Mouse (Mus musculus) liver, postnatal 0 days (tissue): ENCODE results near the gene Oosp3. TPM values are rescaled to one million over a fixed set of nuclear protein-coding genes. Genes with fewer than 3 reads are reported as not detected.
A peak's percentile ranks its signal among the peaks of the same experiment; 100 is the strongest.

Source experiments
- ATAC-seq: fragments of 200-750 bp; cut with Nextera tagmentation; 2 replicates; pipeline ENCODE4 v1.8.0; 2017; ENCODE audit warnings: mild to moderate bottlenecking, moderate library complexity
- DNase-seq: peaks from one replicate; pipeline ENCODE4 v3.0.0-alpha.2; 2016
- H3K27ac ChIP-seq: fragments of 300-500 bp; sonication (generic); 2 replicates; pipeline ENCODE4 v1.5.1; 2014; ENCODE audit warnings: antibody characterized with exemption, moderate library complexity, mild to moderate bottlenecking, low read depth
- H3K27me3 ChIP-seq: fragments of 300-500 bp; sonication (generic); 2 replicates; pipeline ENCODE4 v1.6.1; 2014; ENCODE audit warnings: low read length, control low read depth, mixed read lengths; ENCODE audit not compliant: insufficient read depth
- H3K36me3 ChIP-seq: fragments of 300-500 bp; sonication (generic); replicated peaks from 2 replicates; pipeline ENCODE4 v1.6.1; 2014; ENCODE audit warnings: mild to moderate bottlenecking, control low read depth, low read length, moderate library complexity, mixed read lengths; ENCODE audit not compliant: insufficient read depth
- H3K4me1 ChIP-seq: fragments of 300-500 bp; sonication (generic); 2 replicates; pipeline ENCODE4 v1.6.1; 2014; ENCODE audit warnings: antibody characterized with exemption, mild to moderate bottlenecking, control low read depth; ENCODE audit not compliant: insufficient read depth
- H3K4me2 ChIP-seq: fragments of 300-500 bp; sonication (generic); 2 replicates; pipeline ENCODE4 v1.6.1; 2014; ENCODE audit warnings: low read depth, mild to moderate bottlenecking, low read length, moderate library complexity, mixed read lengths
- H3K4me3 ChIP-seq: fragments of 300-500 bp; sonication (generic); 2 replicates; pipeline ENCODE4 v1.5.1; 2014; ENCODE audit warnings: low read depth, low read length
- H3K9ac ChIP-seq: fragments of 300-500 bp; sonication (generic); replicated peaks from 2 replicates; pipeline ENCODE4 v1.6.1; 2014; ENCODE audit warnings: mild to moderate bottlenecking, moderate library complexity
- H3K9me3 ChIP-seq: fragments of 300-500 bp; sonication (generic); 2 replicates; pipeline ENCODE4 v1.6.1; 2016; ENCODE audit warnings: mild to moderate bottlenecking, control low read depth, low read length, mixed read lengths
- CTCF ChIP-seq: sonication (generic); IDR thresholded peaks from 2 replicates; pipeline ENCODE4 v1.5.1; 2016; ENCODE audit warnings: antibody characterized with exemption, low read depth
- EP300 ChIP-seq: IDR thresholded peaks from 2 replicates; pipeline ENCODE4 v1.6.1; 2016; ENCODE audit warnings: antibody characterized with exemption, low read depth, mild to moderate bottlenecking
- WGBS: fragments of 180-500 bp; shearing (Covaris S2); extraction: QIAGEN DNeasy Blood & Tissue Kit; methylation state at CpG from one replicate; pipeline ENCODE4 v1.1.7; 2014; ENCODE audit not compliant: insufficient replicate concordance; 5-methylcytosine and 5-hydroxymethylcytosine counted together
- polyA plus RNA-seq: library from polyadenylated mRNA; unstranded; fragments of >200 nt; fragmentation: Nextera tagmentation; extraction: Ambion mirVana; gene quantifications from 2 replicates; pipeline ENCODE4 v1.2.1, GENCODE M21; 2015

Oosp3 gene
- polyA plus RNA-seq, 1 experiment from 2014 or later = not detected

DNA sequence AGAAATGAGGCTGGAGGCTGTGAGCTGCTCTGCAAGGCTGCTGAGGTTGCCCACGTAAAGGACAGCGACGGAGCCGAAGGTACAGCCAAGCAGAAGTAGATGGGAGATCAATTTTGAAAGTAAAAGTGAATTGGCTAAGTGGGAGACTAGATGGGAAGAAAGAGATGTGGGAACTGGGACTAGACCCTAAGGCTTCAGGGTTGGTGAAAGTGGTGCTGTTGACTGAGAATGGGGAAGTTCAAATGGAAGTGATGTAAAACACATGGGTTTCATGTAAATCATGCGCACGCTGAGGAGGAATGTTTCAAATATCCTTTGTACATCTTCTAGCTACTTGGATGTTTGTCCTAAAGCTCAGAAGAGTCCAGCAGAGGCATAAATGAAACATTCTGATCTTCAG, 1.5 kb downstream of the Oosp3 start:
- no peak for TF ChIP-seq EP300
- no peak for TF ChIP-seq CTCF
- ATAC-seq = no peak
- Histone ChIP-seq H3K9ac (no peak overlapping the region), H3K36me3 (no peaks in the 10 kb centered on the region), H3K27me3 (no peaks in the 10 kb centered on the region), H3K4me2 (no peak overlapping the region), H3K4me1 (no peaks in the 10 kb centered on the region), H3K4me3 (no peak overlapping the region), H3K27ac (no peak overlapping the region), H3K9me3 (no peaks in the 10 kb centered on the region)
- whole genome bisulfite sequencing = 76% methylated on average over 6 of the region's 6 CpGs
- no peak for DNase-seq

GRCm38 (mm10) chr19:11712451-11712850, 15.6 kb downstream of the Oosp3 start:
- H3K36me3 ChIP-seq = no peaks in the 10 kb centered on the region
- no peaks in the 10 kb centered on the region for H3K4me1 ChIP-seq
- 75% methylated on average over 4 of the region's 4 CpGs for WGBS
- DNase-seq = no peak
- H3K9ac ChIP-seq = no peak overlapping the region
- no peak overlapping the region for H3K27ac ChIP-seq
- no peaks in the 10 kb centered on the region for H3K9me3 ChIP-seq
- H3K4me3 ChIP-seq = no peak overlapping the region
- no peaks in the 10 kb centered on the region for H3K27me3 ChIP-seq
- TF ChIP-seq CTCF (no peak), EP300 (no peak)
- no peak overlapping the region for H3K4me2 ChIP-seq
- ATAC-seq = no peak

- TF ChIP-seq CTCF (no peak), EP300 (no peak)
- WGBS = 50% methylated on average over 3 of the region's 3 CpGs
- Histone ChIP-seq H3K27me3 (no peaks in the 10 kb centered on the region), H3K4me3 (no peak overlapping the region), H3K36me3 (no peaks in the 10 kb centered on the region), H3K4me2 (no peak overlapping the region), H3K27ac (no peak overlapping the region), H3K9ac (no peak overlapping the region), H3K9me3 (no peaks in the 10 kb centered on the region), H3K4me1 (no peaks in the 10 kb centered on the region)
- no peak for ATAC-seq
- no peak for DNase-seq
Measured at GRCm38 (mm10) chr19:11720071-11720470, 23.2 kb downstream of the Oosp3 start.

DNA sequence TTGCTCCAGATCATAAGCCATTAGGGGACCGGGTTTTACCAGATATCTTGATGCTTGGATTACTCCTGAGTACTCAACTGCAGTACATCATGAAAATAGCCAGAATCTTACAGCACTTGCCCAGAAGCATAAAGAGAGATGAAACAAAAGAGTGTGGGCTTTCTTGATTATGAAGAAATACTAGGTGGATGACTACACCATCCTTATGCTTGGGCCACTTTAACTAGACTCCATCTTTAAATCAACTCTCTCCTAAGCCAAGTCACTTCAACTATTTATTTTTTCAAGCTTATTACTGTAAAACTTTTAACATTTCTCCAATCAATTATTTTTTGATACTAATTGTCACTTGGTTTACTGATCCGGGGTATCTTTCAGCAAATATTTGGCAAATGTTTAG, 27.0 kb downstream of the Oosp3 start:
- Histone ChIP-seq H3K27me3 (no peaks in the 10 kb centered on the region), H3K9ac (no peak overlapping the region), H3K4me2 (no peak overlapping the region), H3K9me3 (no peaks in the 10 kb centered on the region), H3K36me3 (no peaks in the 10 kb centered on the region), H3K4me1 (peaks cover 3% of the 10 kb centered on the region; the same call in 1 of the 2 replicates), H3K4me3 (no peak overlapping the region), H3K27ac (no peak overlapping the region)
- DNase-seq = no peak
- TF ChIP-seq CTCF (no peak), EP300 (no peak)
- no peak for ATAC-seq
- WGBS = 80% methylated on average over 2 of the region's 2 CpGs

GRCm38 (mm10) chr19:11724275-11724674, 27.4 kb downstream of the Oosp3 start:
- ATAC-seq (no peak), DNase-seq (no peak)
- Histone ChIP-seq H3K4me3 (no peak overlapping the region), H3K27me3 (no peaks in the 10 kb centered on the region), H3K36me3 (no peaks in the 10 kb centered on the region), H3K9me3 (no peaks in the 10 kb centered on the region), H3K4me2 (no peak overlapping the region), H3K9ac (no peak overlapping the region), H3K27ac (no peak overlapping the region), H3K4me1 (peaks cover 3% of the 10 kb centered on the region; the same call in 1 of the 2 replicates)
- TF ChIP-seq CTCF (no peak), EP300 (no peak)
- WGBS = 75% methylated on average over 6 of the region's 6 CpGs

- Histone ChIP-seq H3K4me1 (peaks cover 3% of the 10 kb centered on the region; the same call in 1 of the 2 replicates), H3K9me3 (no peaks in the 10 kb centered on the region), H3K4me3 (no peak overlapping the region), H3K9ac (no peak overlapping the region), H3K4me2 (no peak overlapping the region), H3K36me3 (no peaks in the 10 kb centered on the region), H3K27me3 (no peaks in the 10 kb centered on the region), H3K27ac (no peak overlapping the region)
- DNase-seq (no peak), ATAC-seq (peak; percentile 73)
- peak; percentile 95 for TF ChIP-seq EP300
- no peak for TF ChIP-seq CTCF
- 28% methylated on average over 2 of the region's 2 CpGs for whole genome bisulfite sequencing
Measured at GRCm38 (mm10) chr19:11725915-11726314, 29.1 kb downstream of the Oosp3 start.

DNA sequence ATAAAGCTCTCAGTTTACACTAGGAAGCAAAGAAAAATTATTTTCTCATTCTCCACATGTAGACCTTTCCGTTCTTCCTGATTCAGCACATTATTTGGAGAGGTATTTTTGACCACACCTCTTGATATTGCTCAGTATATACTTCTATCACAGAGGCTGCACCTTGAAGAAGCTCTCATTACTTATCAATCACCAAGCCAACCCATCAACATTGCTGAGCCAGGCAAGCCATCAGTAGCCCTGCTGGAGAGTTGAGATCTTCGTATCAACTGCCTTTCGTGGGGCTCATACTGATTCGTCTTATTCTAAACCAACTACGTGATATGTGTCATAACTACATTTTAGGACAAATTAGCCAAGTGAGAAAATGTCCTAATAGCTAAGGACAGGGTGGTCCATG, 30.4 kb downstream of the Oosp3 start:
- no peak overlapping the region for H3K27ac ChIP-seq
- no peaks in the 10 kb centered on the region for H3K9me3 ChIP-seq
- DNase-seq (no peak), ATAC-seq (peak; percentile 59; the same call in 1 of the 2 replicates)
- no peaks in the 10 kb centered on the region for H3K36me3 ChIP-seq
- 53% methylated on average over 5 of the region's 5 CpGs for WGBS
- no peaks in the 10 kb centered on the region for H3K27me3 ChIP-seq
- no peak overlapping the region for H3K9ac ChIP-seq
- no peak overlapping the region for H3K4me2 ChIP-seq
- H3K4me3 ChIP-seq = no peak overlapping the region
- H3K4me1 ChIP-seq = peaks cover 3% of the 10 kb centered on the region; the same call in 1 of the 2 replicates
- peak; percentile 85 for TF ChIP-seq EP300
- TF ChIP-seq CTCF = no peak
